Mouse (Mus musculus) spleen, adult 2 months (tissue): ENCODE results near the gene Pdss2.

Experiments used
- CTCF ChIP-seq: fragments of 200-500 bp; IDR thresholded peaks from 2 replicates; pipeline ENCODE4 v1.5.1; 2011; ENCODE audit warnings: mild to moderate bottlenecking, inconsistent platforms; ENCODE audit not compliant: insufficient read depth, insufficient read length, insufficient replicate concordance; ENCODE audit errors: extremely low read depth
- POLR2A ChIP-seq: fragments of 200-500 bp; IDR thresholded peaks from 2 replicates; pipeline ENCODE4 v1.6.1; 2011; ENCODE audit warnings: low read depth, low read length, inconsistent platforms

DNA sequence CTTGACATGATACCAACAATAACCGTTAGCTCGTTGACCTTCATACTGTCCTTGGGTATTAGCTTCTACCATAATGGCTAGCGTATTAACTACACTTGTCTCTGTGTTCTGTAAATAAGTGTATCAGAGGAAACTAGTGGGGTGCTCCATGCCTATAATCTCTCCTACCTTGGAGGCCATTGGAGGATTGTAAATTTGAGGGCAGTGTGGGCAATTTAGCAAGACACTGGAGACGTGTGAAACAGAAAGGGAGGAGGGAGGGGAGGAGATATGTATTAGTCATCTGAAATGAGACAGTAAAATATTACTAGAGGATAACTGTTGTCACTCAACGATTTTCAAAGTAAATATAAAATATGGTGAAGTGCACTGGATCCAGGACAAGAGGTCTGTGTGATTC lies 54.2 kb downstream of the Pdss2 start:
- no peak for TF ChIP-seq CTCF
- no peak for TF ChIP-seq POLR2A
